Mouse (Mus musculus) granulocyte monocyte progenitor cell, adult 5-6 weeks (primary cell): ENCODE results near the gene Ptprk. TPM values are rescaled to one million over a fixed set of nuclear protein-coding genes. Genes with fewer than 3 reads are reported as not detected.

Source experiments
- ATAC-seq: replicated peaks from 2 replicates; pipeline ENCODE4 v1.8.0; 2016; ENCODE audit warnings: mild to moderate bottlenecking, moderate TSS enrichment, inconsistent platforms; ENCODE audit not compliant: poor library complexity, severe bottlenecking
- total RNA-seq, 2 experiments: library from RNA; stranded (forward) in 1 of 2; stranded (reverse) in 1 of 2; fragments of 200-712, 200-1000 nt in 1 of 2; fragments of >200 nt in 1 of 2; fragmentation: Nextera tagmentation in 1 of 2; gene quantifications; 2 replicates each; pipeline ENCODE4 v1.2.3; 2014 to 2017

The Ptprk gene
- total RNA-seq, 2 experiments from 2014 or later: 1.1 TPM; not detected in 1

DNA sequence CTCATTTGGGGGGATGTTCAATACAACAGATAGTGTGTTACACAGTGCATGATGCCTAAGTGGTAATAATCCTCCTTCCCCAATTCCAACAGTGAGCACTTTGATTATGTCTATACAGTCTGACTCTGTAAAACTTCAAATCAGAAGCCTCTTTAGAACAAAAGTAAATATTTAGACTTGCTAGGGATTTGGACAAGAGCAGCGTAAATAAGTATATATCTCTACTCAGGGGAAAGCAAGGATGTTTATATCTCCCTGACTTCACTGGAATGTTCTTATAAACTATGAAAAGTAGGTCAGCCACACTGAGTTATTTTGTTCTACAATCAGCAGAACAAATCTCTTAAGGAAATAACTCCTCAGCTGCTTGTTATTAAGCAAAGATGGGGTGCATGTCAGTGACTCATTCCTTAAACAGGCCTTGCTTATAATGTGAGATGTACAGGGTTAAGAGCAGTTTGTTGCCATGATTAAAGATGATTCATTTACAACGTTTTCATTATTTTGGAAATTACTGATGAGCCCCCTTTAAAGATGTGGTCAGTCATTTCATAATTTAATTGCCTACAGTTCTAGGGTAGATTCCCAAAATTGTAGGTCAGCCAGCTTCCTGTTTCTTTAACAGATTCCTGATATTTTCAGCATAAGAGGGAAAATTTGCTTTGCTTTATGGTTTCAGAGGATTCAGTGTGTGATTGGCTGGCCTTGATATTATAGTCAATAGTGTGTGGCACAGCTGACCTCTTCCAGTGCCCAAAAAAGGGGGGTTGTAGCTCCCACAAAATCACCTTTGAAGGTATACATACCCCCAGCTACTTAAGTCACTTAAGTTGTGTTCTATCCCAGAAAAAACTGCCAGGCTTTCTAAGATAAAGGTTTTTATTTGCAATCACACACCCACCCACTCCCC lies 321.2 kb downstream of the Ptprk start:
- ATAC-seq: no peak

DNA sequence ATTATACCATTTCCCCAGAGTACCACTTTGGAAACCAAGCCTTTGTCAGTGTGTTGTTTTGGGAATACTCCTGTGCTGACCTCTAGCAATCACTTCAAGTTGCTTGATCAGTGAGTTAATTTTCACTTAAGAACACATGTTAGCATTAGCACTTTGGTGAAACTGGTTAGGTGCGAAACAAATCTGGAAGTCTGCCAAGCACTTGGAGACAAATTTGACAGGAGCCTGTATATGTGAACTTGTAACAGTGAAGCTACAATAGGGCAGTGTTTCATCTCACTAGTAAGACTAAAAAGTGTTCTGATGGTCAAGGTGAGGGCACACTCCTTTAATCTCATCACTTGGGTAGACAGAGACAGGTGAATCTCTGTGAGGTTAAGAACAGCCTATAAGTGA lies 321.9 kb downstream of the Ptprk start:
- no peak for ATAC-seq

- ATAC-seq: no peak
These were observed 327.2 kb downstream of the Ptprk start for GRCm38 (mm10) chr10:28401796-28402195.

GRCm38 (mm10) chr10:28408980-28409379 lies 334.4 kb downstream of the Ptprk start:
- no peak for ATAC-seq

DNA sequence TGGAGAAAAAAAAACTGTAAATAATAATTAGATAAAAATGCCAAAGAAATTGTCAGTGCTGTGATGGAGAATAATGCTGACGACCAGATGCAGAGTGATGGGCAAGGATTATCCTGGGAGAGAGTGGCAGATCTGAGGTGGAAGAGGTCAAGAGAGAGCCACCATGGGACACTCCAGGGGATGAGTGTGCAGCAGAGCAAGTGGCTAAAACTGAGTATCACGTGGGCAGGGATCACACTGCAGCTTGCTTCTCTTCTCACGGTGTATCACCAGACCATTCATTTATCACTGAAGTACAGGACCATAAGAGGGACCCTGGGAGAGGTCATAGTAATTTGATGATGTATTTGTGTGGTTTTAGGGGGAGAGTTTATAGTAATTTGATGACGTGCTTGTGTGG lies 340.2 kb downstream of the Ptprk start:
- no peak for ATAC-seq

DNA sequence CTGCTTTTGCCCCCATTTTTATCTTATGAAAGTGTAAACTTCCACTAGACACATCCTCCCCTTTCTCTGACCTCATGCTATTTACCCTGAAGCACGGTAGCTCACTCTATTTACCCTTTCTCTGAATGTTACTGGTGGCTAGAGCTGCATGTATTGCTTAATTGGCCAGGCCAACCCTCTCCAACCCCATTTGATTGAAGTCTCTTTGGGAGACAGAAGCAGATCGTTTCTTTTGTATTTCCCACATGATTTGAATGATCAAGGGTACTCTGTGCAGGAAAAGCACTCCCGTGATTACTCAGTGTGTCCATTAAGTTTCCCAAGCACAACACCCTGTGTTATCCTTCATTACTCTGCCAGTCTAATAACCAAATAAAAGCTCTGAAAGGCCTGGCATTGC lies 348.0 kb downstream of the Ptprk start:
- no peak for ATAC-seq

DNA sequence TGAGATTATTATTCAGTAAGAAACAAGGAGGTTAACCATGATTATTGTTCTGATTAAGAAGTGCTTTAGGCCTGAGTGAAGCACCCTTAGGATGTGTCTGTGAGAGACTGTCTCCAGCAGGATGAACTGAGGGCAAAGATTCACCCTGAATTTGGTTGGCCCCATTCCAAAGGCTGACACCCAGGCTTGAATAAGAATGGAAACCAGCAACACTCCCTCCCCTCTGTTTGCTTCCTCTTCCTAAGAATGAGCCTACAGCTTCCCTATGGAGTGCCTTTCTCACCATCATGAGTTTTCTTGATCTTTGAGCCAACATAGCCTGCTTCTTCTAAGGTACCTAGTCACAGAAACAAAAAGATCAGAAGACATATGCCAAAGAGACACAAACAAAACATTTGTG lies 350.8 kb downstream of the Ptprk start:
- ATAC-seq: no peak

DNA sequence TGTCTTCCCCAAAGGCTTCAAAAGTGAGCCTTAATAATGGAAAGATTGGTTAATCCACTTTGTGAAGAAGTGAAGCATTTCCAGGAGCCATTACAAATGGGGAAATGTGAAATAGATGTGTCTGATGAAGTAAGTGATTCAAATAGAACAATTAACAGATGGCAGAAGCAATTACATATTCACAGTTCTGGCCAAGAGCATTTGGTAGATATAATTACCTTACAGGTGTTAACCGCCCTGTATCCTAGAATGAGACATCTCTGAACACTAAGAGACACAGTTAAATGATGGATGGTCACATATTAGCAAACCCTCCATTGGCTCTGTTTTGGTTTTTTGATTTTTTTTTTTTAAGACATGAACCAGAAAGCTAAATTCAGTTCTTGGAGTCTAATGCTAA lies 361.5 kb downstream of the Ptprk start:
- no peak for ATAC-seq

DNA sequence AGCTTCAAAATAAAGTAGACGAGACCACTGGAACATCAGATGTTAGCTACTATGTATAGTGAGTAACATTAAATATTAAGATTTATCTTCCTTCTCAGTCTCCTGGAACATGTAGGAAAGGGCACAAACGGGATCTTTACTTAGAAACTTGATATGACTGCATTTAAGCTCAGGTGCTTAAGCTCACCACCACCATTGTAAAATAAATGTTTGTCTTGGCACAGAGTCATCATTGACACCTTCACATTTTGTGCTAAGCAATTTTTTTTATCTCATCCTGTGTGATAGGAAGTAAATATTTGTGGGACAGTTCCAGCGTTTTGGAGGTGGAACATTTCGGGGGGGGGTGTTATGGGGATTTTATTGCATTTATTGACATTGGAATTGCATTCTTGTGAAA lies 375.2 kb downstream of the Ptprk start:
- ATAC-seq: no peak

GRCm38 (mm10) chr10:28450642-28451041 lies 376.0 kb downstream of the Ptprk start:
- ATAC-seq: no peak

GRCm38 (mm10) chr10:28458027-28458426 lies 383.4 kb downstream of the Ptprk start:
- no peak for ATAC-seq

DNA sequence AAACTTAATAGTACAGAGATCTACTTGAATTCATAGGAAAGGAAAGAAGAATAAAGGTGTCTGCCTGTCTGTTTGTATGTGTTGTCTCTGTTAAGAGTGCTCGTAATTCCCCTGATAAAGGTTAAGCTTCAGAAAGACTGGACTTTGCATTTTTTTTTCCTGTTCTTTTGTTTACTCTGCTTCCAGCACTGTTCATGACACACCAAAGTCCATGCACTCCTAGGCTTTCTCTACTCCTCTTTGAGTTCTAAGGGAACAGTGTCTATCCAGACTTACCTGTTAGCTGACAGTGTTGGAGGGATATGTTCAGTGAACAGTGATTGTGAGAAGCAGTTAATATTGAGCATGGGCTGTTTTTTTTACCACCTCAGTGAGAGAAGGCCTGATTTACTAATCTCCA lies 385.3 kb downstream of the Ptprk start:
- ATAC-seq: no peak

GRCm38 (mm10) chr10:28463706-28464105 lies 389.1 kb downstream of the Ptprk start:
- peak; percentile 99 for ATAC-seq

DNA sequence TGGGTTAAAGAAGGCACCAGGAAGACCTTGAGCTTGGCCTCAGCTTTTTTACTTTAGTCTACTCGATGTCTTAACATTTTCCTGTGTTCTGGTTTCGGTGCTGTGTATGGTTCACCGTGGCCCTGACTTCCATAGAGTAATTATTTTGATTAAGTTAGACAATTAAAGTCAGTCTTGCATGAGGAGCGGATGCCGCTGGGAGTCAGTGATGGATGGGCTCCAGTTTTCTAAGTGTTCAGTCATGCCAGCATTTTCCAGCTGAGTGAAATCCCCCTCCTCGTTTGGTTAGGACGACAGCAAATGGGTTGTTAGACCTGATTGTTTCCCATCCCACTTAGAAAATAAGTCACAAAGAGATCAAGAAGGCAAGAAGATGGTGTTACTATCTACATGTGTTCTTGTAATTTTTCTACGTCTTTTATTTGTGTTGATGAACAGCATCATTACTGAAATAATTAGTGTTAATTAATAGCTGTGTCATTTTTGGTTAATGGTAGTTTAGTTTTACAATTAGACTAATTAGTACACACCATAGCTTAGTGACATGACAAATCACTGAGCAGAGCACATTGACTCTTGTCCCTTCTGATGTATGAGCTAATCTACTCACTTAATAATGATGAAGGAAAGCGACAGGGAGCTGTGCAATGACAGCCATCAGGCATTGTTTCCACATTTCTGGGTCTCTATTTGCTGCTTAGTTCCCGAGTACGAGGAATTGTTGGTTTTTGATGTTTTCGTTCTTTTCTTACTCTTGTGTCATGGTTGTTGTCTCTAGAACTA lies 390.3 kb downstream of the Ptprk start:
- ATAC-seq: no peak

DNA sequence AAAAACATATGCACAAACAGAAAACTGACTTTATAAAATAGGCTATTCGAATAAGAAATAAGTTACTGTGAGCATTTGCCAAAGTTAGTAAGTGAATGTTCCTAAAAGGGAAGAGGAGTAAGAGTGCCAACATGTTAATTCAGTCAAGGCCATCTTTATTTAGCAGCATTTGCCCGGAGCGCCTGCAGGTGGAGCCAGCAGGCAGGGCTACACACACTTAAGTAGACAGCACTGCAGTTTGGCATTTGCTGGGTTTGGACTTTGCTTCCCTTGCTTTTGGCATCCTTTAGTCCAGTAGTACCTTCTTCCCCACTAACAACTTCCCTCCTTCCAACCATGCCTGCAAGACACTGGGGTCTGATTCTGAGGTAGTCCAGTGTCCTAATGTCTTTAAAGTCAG lies 411.0 kb downstream of the Ptprk start:
- ATAC-seq: peak; percentile 98

- no peak for ATAC-seq
These were observed 416.4 kb downstream of the Ptprk start for GRCm38 (mm10) chr10:28491006-28491405.

DNA sequence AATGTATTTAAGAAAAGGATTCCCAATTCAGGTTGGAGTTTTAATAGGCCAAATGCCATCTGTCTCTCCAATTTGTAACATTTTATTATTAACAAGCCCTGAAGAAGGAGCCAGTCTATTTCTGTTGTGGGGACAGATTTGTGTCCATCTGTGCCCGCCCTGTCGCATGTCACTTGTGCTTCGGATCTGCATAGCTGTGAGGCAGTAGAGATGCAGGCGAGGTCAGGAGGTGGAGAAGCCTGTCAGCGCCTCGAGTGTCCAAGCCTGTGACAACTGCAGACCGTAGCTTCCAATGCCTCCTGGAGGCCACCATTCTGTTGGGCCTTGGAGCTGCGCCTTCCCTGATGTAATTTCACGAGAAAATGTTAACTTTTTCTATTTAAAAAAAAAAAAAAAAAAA lies 417.6 kb downstream of the Ptprk start:
- no peak for ATAC-seq

DNA sequence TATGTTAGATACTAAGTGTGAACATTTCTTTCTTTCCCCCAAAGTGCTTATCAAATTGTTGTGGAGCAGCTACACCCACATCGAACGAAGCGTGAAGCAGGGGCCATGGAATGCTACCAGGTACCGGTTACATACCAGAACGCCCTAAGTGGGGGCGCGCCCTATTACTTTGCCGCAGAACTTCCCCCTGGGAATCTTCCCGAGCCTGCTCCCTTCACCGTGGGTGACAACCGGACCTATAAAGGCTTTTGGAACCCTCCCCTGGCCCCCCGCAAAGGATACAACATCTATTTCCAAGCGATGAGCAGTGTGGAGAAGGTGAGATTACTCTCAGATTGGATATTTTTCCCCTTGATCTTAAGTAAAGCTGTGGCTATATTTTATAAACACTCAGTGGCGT lies 418.2 kb downstream of the Ptprk start:
- no peak for ATAC-seq

GRCm38 (mm10) chr10:28493271-28493861 lies 418.7 kb downstream of the Ptprk start:
- no peak for ATAC-seq

GRCm38 (mm10) chr10:28497791-28498190 lies 423.2 kb downstream of the Ptprk start:
- ATAC-seq: no peak

DNA sequence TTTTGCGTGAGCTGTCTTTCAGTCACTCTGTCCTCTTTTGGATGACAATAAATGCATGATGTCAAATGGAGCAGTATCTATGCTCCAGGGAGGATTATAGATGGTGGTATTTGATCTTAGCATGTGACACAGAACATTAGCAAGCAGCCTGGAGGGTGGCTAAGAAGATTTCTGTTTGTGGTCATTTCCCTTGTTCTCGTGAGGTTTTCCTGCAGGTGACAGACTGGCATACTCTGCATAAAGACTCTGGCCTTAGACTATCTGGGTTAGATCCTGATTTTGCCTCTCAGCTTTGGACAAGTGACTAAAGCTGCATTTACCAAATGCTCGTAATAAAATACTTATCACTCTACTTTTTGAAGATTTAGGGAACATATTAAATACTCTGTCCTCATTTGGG lies 423.9 kb downstream of the Ptprk start:
- ATAC-seq: no peak
